Mouse (Mus musculus) lung, postnatal 0 days (tissue): ENCODE data around the gene Stxbp6.

Experiments
- CTCF ChIP-seq: IDR thresholded peaks from 2 replicates; pipeline ENCODE4 v1.5.1; 2016; ENCODE audit warnings: antibody characterized with exemption, mild to moderate bottlenecking
- EP300 ChIP-seq: IDR thresholded peaks from 2 replicates; pipeline ENCODE4 v1.6.1; 2016; ENCODE audit warnings: antibody characterized with exemption, mild to moderate bottlenecking, control low read depth

- TF ChIP-seq CTCF (no peak), EP300 (no peak)
Measured at GRCm38 (mm10) chr12:44835879-44836467, 238.5 kb downstream of the Stxbp6 start.
